ENCODE assay signal across 11 mouse cellular contexts in genomic region chr19:5559229-5559628, GRCm38 (mm10). TPM values are rescaled to one million over a fixed set of nuclear protein-coding genes. Genes with fewer than 3 reads are reported as not detected.
DNase-seq lines count a peak whose midpoint lies in the region; ATAC-seq and TF ChIP-seq lines count a peak whose summit lies in the region.
"Had no signal": no experiment of that assay in that cellular context is flagged by ENCODE, and none has a peak within 500 bp of the region (broad histone marks: within the 10 kb centered on the region; RNA-seq: fewer than 3 reads in every experiment).

No protein-coding gene starts in this region.

- TF ChIP-seq POLR2A in limb, embryonic 14.5 days (IDR thresholded peaks at IDR 0.05; ENCODE audit: borderline replicate concordance, extremely low read depth, insufficient read depth, insufficient read length): no peak
- no peak for TF ChIP-seq POLR2A in cerebellum, adult 2 months (IDR thresholded peaks at IDR 0.05; ENCODE audit: borderline replicate concordance, insufficient read depth, low read length)

- H3K4me2 ChIP-seq in hindbrain, postnatal 0 days (ENCODE audit: low read depth, low read length): no peak overlapping the region
- H3K4me2 ChIP-seq in hindbrain, embryonic 13.5 days: no peak overlapping the region
- peak overlapping the region; percentile 68 for H3K4me2 ChIP-seq in embryonic facial prominence, embryonic 13.5 days
- peak overlapping the region; percentile 79 for H3K4me2 ChIP-seq in limb, embryonic 14.5 days (replicated peaks; ENCODE audit: low read depth, low read length, severe bottlenecking)

- H3K36me3 ChIP-seq in hindbrain, postnatal 0 days (ENCODE audit: insufficient read depth, low read length): no peaks in the 10 kb centered on the region
- no peaks in the 10 kb centered on the region for H3K36me3 ChIP-seq in hindbrain, embryonic 13.5 days
- no peaks in the 10 kb centered on the region for H3K36me3 ChIP-seq in embryonic facial prominence, embryonic 13.5 days
- no peaks in the 10 kb centered on the region for H3K36me3 ChIP-seq in limb, embryonic 14.5 days (ENCODE audit: control insufficient read depth, insufficient read depth, low read length)
- H3K36me3 ChIP-seq: G1E had no signal

- H3K27ac ChIP-seq in hindbrain, postnatal 0 days: no peak overlapping the region
- no peak overlapping the region for H3K27ac ChIP-seq in hindbrain, embryonic 13.5 days
- no peak overlapping the region for H3K27ac ChIP-seq in embryonic facial prominence, embryonic 13.5 days
- no peak overlapping the region for H3K27ac ChIP-seq in limb, embryonic 14.5 days (replicated peaks; ENCODE audit: low read depth, low read length)
- no peak overlapping the region for H3K27ac ChIP-seq in cerebellum, adult 2 months (ENCODE audit: insufficient read depth, low read length)

- no peak for DNase-seq in hindbrain, postnatal 0 days (ENCODE audit: low spot score)
- DNase-seq in kidney, adult 18-20 months: peak; percentile 69
- DNase-seq in limb, embryonic 14.5 days (ENCODE audit: low spot score): no peak
- DNase-seq in cerebellum, postnatal 10 days: no peak
- DNase-seq in cerebellum, adult 2 months: no peak
- DNase-seq: cerebellum, adult 8-10 months; thymus, postnatal 36 days had no signal

- no peak for ATAC-seq in hindbrain, postnatal 0 days
- no peak for ATAC-seq in hindbrain, embryonic 13.5 days (ENCODE audit: low FRiP score)
- no peak for ATAC-seq in embryonic facial prominence, embryonic 13.5 days (ENCODE audit: insufficient number of reproducible peaks, insufficient read depth, low FRiP score, low TSS enrichment, low read depth)
- no peak for ATAC-seq in limb, embryonic 14.5 days (ENCODE audit: low FRiP score, low read depth)

- H3K27me3 ChIP-seq in hindbrain, postnatal 0 days (ENCODE audit: insufficient read depth, low read length): peaks cover 58% of the 10 kb centered on the region
- H3K27me3 ChIP-seq in hindbrain, embryonic 13.5 days: peaks cover 98% of the 10 kb centered on the region
- H3K27me3 ChIP-seq in embryonic facial prominence, embryonic 13.5 days: peaks cover 86% of the 10 kb centered on the region
- peaks cover 61% of the 10 kb centered on the region for H3K27me3 ChIP-seq in limb, embryonic 14.5 days (ENCODE audit: control insufficient read depth, insufficient read depth, low read length)
- H3K27me3 ChIP-seq in cerebellum, adult 2 months (ENCODE audit: control insufficient read depth, insufficient read depth, low read length): peaks cover 7% of the 10 kb centered on the region; the same call in 1 of the 2 replicates

- no peaks in the 10 kb centered on the region for H3K9me3 ChIP-seq in hindbrain, postnatal 0 days (ENCODE audit: low read length)
- no peaks in the 10 kb centered on the region for H3K9me3 ChIP-seq in hindbrain, embryonic 13.5 days
- H3K9me3 ChIP-seq in embryonic facial prominence, embryonic 13.5 days: no peaks in the 10 kb centered on the region
- H3K9me3 ChIP-seq in limb, embryonic 14.5 days (ENCODE audit: control insufficient read depth, low read length): no peaks in the 10 kb centered on the region

- peak overlapping the region; percentile 41; the same call in 1 of the 2 replicates for H3K4me3 ChIP-seq in hindbrain, postnatal 0 days (ENCODE audit: low read length)
- no peak overlapping the region for H3K4me3 ChIP-seq in hindbrain, embryonic 13.5 days
- H3K4me3 ChIP-seq in embryonic facial prominence, embryonic 13.5 days: peak overlapping the region; percentile 43
- H3K4me3 ChIP-seq in limb, embryonic 14.5 days (replicated peaks; ENCODE audit: low read length): peak overlapping the region; percentile 45
- no peak overlapping the region for H3K4me3 ChIP-seq in cerebellum, adult 2 months (replicated peaks; ENCODE audit: insufficient read depth, low read depth, low read length)

- peaks cover 14% of the 10 kb centered on the region for H3K4me1 ChIP-seq in hindbrain, postnatal 0 days (ENCODE audit: insufficient read depth, low read length)
- peaks cover 18% of the 10 kb centered on the region for H3K4me1 ChIP-seq in hindbrain, embryonic 13.5 days (replicated peaks)
- H3K4me1 ChIP-seq in embryonic facial prominence, embryonic 13.5 days: peaks cover 15% of the 10 kb centered on the region
- peaks cover 13% of the 10 kb centered on the region; the same call in 1 of the 2 replicates for H3K4me1 ChIP-seq in limb, embryonic 14.5 days (ENCODE audit: control insufficient read depth, insufficient read depth, low read length)
- 0 out of 2 replicates have a peak, but pooled peaks cover 4% of the 10 kb centered on the region for H3K4me1 ChIP-seq in cerebellum, adult 2 months (ENCODE audit: control insufficient read depth, insufficient read depth, low read length)

- no peak overlapping the region for H3K9ac ChIP-seq in hindbrain, postnatal 0 days (replicated peaks; ENCODE audit: low read length)
- no peak overlapping the region for H3K9ac ChIP-seq in hindbrain, embryonic 13.5 days
- H3K9ac ChIP-seq in embryonic facial prominence, embryonic 13.5 days: 0 out of 2 replicates have a peak overlapping the region, but pooled peaks have one; percentile 56
- H3K9ac ChIP-seq in limb, embryonic 14.5 days (ENCODE audit: low read depth, low read length, severe bottlenecking): no peak overlapping the region

- TF ChIP-seq CTCF in hindbrain, postnatal 0 days (IDR thresholded peaks at IDR 0.05; ENCODE audit: low read depth): no peak
- TF ChIP-seq CTCF in cerebellum, adult 2 months (IDR thresholded peaks at IDR 0.05; ENCODE audit: borderline replicate concordance, insufficient read depth, low read depth, low read length): no peak

- WGBS in hindbrain, postnatal 0 days: 24% methylated on average over 8 of the region's 8 CpGs
- WGBS in hindbrain, embryonic 13.5 days: 17% methylated on average over 8 of the region's 8 CpGs
- 18% methylated on average over 8 of the region's 8 CpGs for WGBS in embryonic facial prominence, embryonic 13.5 days
- 10% methylated on average over 8 of the region's 8 CpGs for WGBS in limb, embryonic 14.5 days
- 28% methylated on average over 8 of the region's 8 CpGs for WGBS in cerebellum, adult 2 months

RNA-seq across cellular contexts. Expression of gene Ovol1, which starts 1.2 kb away (rescaled TPM):
- not detected in 2 replicates for total RNA-seq in hindbrain, postnatal 0 days (2014; rRNA removed)
- 0.25 TPM in 1 of 2 replicates, not detected in the other for polyA plus RNA-seq in hindbrain, postnatal 0 days (2015; fragmentation: Nextera tagmentation; extraction: Ambion mirVana)
- polyA plus RNA-seq in hindbrain, embryonic 13.5 days (2015; fragmentation: Nextera tagmentation; extraction: Ambion mirVana): 0.21 TPM in 1 of 2 replicates, not detected in the other
- polyA plus RNA-seq in embryonic facial prominence, embryonic 13.5 days (2015; fragmentation: Nextera tagmentation; extraction: Ambion mirVana): 5.8 and 6.4 TPM in 2 replicates
- polyA plus RNA-seq in limb, embryonic 14.5 days (2012; rRNA removed): 5.6 and 7.2 TPM in 2 replicates
- polyA plus RNA-seq in limb, embryonic 14.5 days (2014; fragmentation: Nextera tagmentation; extraction: Ambion mirVana): 9.9 and 12.8 TPM in 2 replicates
- polyA plus RNA-seq in cerebellum, adult 2 months (2012; rRNA removed): 0.05 TPM in 1 of 2 replicates, not detected in the other
- total RNA-seq: left cerebral cortex, adult 18-20 months had no signal
- polyA plus RNA-seq: G1E had no signal

RNA-seq across cellular contexts. Expression of gene Ap5b1, which starts 8.6 kb away (rescaled TPM):
- total RNA-seq in hindbrain, postnatal 0 days (2014; rRNA removed): 15.0 and 19.3 TPM in 2 replicates
- 2.3 and 2.6 TPM in 2 replicates for polyA plus RNA-seq in hindbrain, postnatal 0 days (2015; fragmentation: Nextera tagmentation; extraction: Ambion mirVana)
- 2.2 and 2.9 TPM in 2 replicates for polyA plus RNA-seq in hindbrain, embryonic 13.5 days (2015; fragmentation: Nextera tagmentation; extraction: Ambion mirVana)
- 3.1 and 3.3 TPM in 2 replicates for polyA plus RNA-seq in embryonic facial prominence, embryonic 13.5 days (2015; fragmentation: Nextera tagmentation; extraction: Ambion mirVana)
- 2.6 and 3.5 TPM in 2 replicates for polyA plus RNA-seq in limb, embryonic 14.5 days (2012; rRNA removed)
- 3.1 and 3.7 TPM in 2 replicates for polyA plus RNA-seq in limb, embryonic 14.5 days (2014; fragmentation: Nextera tagmentation; extraction: Ambion mirVana)
- 5.1 and 5.6 TPM in 2 replicates for polyA plus RNA-seq in cerebellum, adult 2 months (2012; rRNA removed)

RNA-seq across cellular contexts. Expression of gene Rnaseh2c, which starts 42.4 kb away (rescaled TPM):
- 33.6 and 40.4 TPM in 2 replicates for total RNA-seq in hindbrain, postnatal 0 days (2014; rRNA removed)
- 66.4 and 75.4 TPM in 2 replicates for polyA plus RNA-seq in hindbrain, postnatal 0 days (2015; fragmentation: Nextera tagmentation; extraction: Ambion mirVana)
- polyA plus RNA-seq in hindbrain, embryonic 13.5 days (2015; fragmentation: Nextera tagmentation; extraction: Ambion mirVana): 71.2 and 80.6 TPM in 2 replicates
- 136 and 162 TPM in 2 replicates for polyA plus RNA-seq in embryonic facial prominence, embryonic 13.5 days (2015; fragmentation: Nextera tagmentation; extraction: Ambion mirVana)
- 101 and 103 TPM in 2 replicates for polyA plus RNA-seq in limb, embryonic 14.5 days (2012; rRNA removed)
- polyA plus RNA-seq in limb, embryonic 14.5 days (2014; fragmentation: Nextera tagmentation; extraction: Ambion mirVana): 95.5 and 107 TPM in 2 replicates
- polyA plus RNA-seq in cerebellum, adult 2 months (2012; rRNA removed): 79.1 and 83.5 TPM in 2 replicates

RNA-seq across cellular contexts. Expression of gene Snx32, which starts 48.9 kb away (rescaled TPM):
- total RNA-seq in hindbrain, postnatal 0 days (2014; rRNA removed): 78.0 and 79.0 TPM in 2 replicates
- 75.0 and 79.6 TPM in 2 replicates for polyA plus RNA-seq in hindbrain, postnatal 0 days (2015; fragmentation: Nextera tagmentation; extraction: Ambion mirVana)
- 80.3 and 81.1 TPM in 2 replicates for polyA plus RNA-seq in hindbrain, embryonic 13.5 days (2015; fragmentation: Nextera tagmentation; extraction: Ambion mirVana)
- polyA plus RNA-seq in embryonic facial prominence, embryonic 13.5 days (2015; fragmentation: Nextera tagmentation; extraction: Ambion mirVana): 9.7 and 11.7 TPM in 2 replicates
- polyA plus RNA-seq in limb, embryonic 14.5 days (2012; rRNA removed): 23.6 and 26.0 TPM in 2 replicates
- 9.6 and 10.5 TPM in 2 replicates for polyA plus RNA-seq in limb, embryonic 14.5 days (2014; fragmentation: Nextera tagmentation; extraction: Ambion mirVana)
- polyA plus RNA-seq in cerebellum, adult 2 months (2012; rRNA removed): 176 and 185 TPM in 2 replicates

RNA-seq across cellular contexts. Expression of gene Kat5, which starts 50.8 kb away (rescaled TPM):
- total RNA-seq in hindbrain, postnatal 0 days (2014; rRNA removed): 95.2 and 163 TPM in 2 replicates
- polyA plus RNA-seq in hindbrain, postnatal 0 days (2015; fragmentation: Nextera tagmentation; extraction: Ambion mirVana): 72.0 and 74.0 TPM in 2 replicates
- 77.2 and 79.7 TPM in 2 replicates for polyA plus RNA-seq in hindbrain, embryonic 13.5 days (2015; fragmentation: Nextera tagmentation; extraction: Ambion mirVana)
- 55.8 and 60.0 TPM in 2 replicates for polyA plus RNA-seq in embryonic facial prominence, embryonic 13.5 days (2015; fragmentation: Nextera tagmentation; extraction: Ambion mirVana)
- polyA plus RNA-seq in limb, embryonic 14.5 days (2012; rRNA removed): 115 and 127 TPM in 2 replicates
- 27.4 and 34.6 TPM in 2 replicates for polyA plus RNA-seq in limb, embryonic 14.5 days (2014; fragmentation: Nextera tagmentation; extraction: Ambion mirVana)
- polyA plus RNA-seq in cerebellum, adult 2 months (2012; rRNA removed): 139 and 143 TPM in 2 replicates

Comparison
In these comparisons a context has a peak if more than half of its experiments do, and no peak if none do; other contexts are left out.
1. H3K4me3 ChIP-seq: peak in hindbrain, postnatal 0 days (single experiment), embryonic facial prominence, embryonic 13.5 days (single experiment) and limb, embryonic 14.5 days (single experiment); none in hindbrain, embryonic 13.5 days (single experiment) and cerebellum, adult 2 months (single experiment).
2. H3K4me2 ChIP-seq: peak in embryonic facial prominence, embryonic 13.5 days (single experiment) and limb, embryonic 14.5 days (single experiment); none in hindbrain, postnatal 0 days (single experiment) and hindbrain, embryonic 13.5 days (single experiment).